Mouse (Mus musculus) myocyte (in vitro differentiated cells): ENCODE measurements around the gene Ckap2l.

ENCODE experiments used
- CEBPB ChIP-seq: IDR thresholded peaks from 2 replicates; pipeline ENCODE4 v1.6.1; 2011; ENCODE audit warnings: mild to moderate bottlenecking, moderate library complexity; ENCODE audit not compliant: poor library complexity, insufficient read depth, severe bottlenecking
- E2F4 ChIP-seq: IDR thresholded peaks from one replicate; pipeline ENCODE4 v1.6.1; 2011; ENCODE audit warnings: mild to moderate bottlenecking, control low read depth, moderate library complexity; ENCODE audit not compliant: insufficient read depth
- MAX ChIP-seq: IDR thresholded peaks from one replicate; pipeline ENCODE4 v1.6.1; 2011; ENCODE audit warnings: low read depth, mild to moderate bottlenecking, control low read depth
- MYOD1 ChIP-seq, 3 experiments: IDR thresholded peaks; one replicate each; pipeline ENCODE4 v1.6.1; 2011; ENCODE audit warnings: control low read depth in 2 of 3, low read depth in 2 of 3, mild to moderate bottlenecking in 2 of 3, moderate library complexity in 1 of 3; ENCODE audit not compliant: insufficient read length in 2 of 3, control insufficient read depth in 1 of 3
- MYOG ChIP-seq, 3 experiments: IDR thresholded peaks; one replicate each; pipeline ENCODE4 v1.6.1; 2011; ENCODE audit warnings: control low read depth in 2 of 3, low read depth in 2 of 3, mild to moderate bottlenecking in 2 of 3; ENCODE audit not compliant: insufficient read length in 2 of 3, control insufficient read depth in 1 of 3, insufficient read depth in 1 of 3
- POLR2A ChIP-seq: IDR thresholded peaks from one replicate; pipeline ENCODE4 v1.6.1; 2011; ENCODE audit warnings: low read depth, mild to moderate bottlenecking, control low read depth, moderate library complexity; ENCODE audit not compliant: insufficient read length
- POLR2AphosphoS2 ChIP-seq: IDR thresholded peaks from one replicate; pipeline ENCODE4 v1.6.1; 2011; ENCODE audit warnings: low read depth, control low read depth; ENCODE audit not compliant: insufficient read length
- REST ChIP-seq: IDR thresholded peaks from one replicate; pipeline ENCODE4 v1.6.1; 2011; ENCODE audit warnings: mild to moderate bottlenecking, control low read depth, moderate library complexity; ENCODE audit not compliant: insufficient read depth, insufficient read length
- SRF ChIP-seq: IDR thresholded peaks from one replicate; pipeline ENCODE4 v1.6.1; 2011; ENCODE audit warnings: low read depth; ENCODE audit not compliant: control insufficient read depth, insufficient read length
- TCF12 ChIP-seq: IDR thresholded peaks from one replicate; pipeline ENCODE4 v1.6.1; 2011; ENCODE audit warnings: mild to moderate bottlenecking, control low read depth; ENCODE audit not compliant: poor library complexity, insufficient read depth, severe bottlenecking
- TCF3 ChIP-seq: IDR thresholded peaks from one replicate; pipeline ENCODE4 v1.6.1; 2011; ENCODE audit warnings: low read depth, control low read depth; ENCODE audit not compliant: insufficient read length
- USF1 ChIP-seq: IDR thresholded peaks from one replicate; pipeline ENCODE4 v1.6.1; 2011; ENCODE audit warnings: low read depth, mild to moderate bottlenecking, control low read depth, moderate library complexity

GRCm38 (mm10) chr2:129229316-129229715, 67.7 kb downstream of the Ckap2l start:
- no peak for TF ChIP-seq POLR2A
- no peak for TF ChIP-seq MYOG (IDR thresholded peaks at IDR 0.05; ENCODE audit: control insufficient read depth in 1 of 3, insufficient read depth in 1 of 3, insufficient read length in 2 of 3, low read depth in 2 of 3)
- TF ChIP-seq REST: no peak
- no peak for TF ChIP-seq USF1
- no peak for TF ChIP-seq TCF12
- no peak for TF ChIP-seq MAX
- no peak for TF ChIP-seq SRF
- no peak for TF ChIP-seq CEBPB
- TF ChIP-seq E2F4: no peak
- TF ChIP-seq POLR2AphosphoS2: no peak
- no peak for TF ChIP-seq MYOD1 (IDR thresholded peaks at IDR 0.05; ENCODE audit: control insufficient read depth in 1 of 3, insufficient read length in 2 of 3, low read depth in 2 of 3)
- TF ChIP-seq TCF3: no peak
